Mouse (Mus musculus) neutrophil, adult 59 days (primary cell): ENCODE results near the gene Pdcd5. TPM values are rescaled to one million over a fixed set of nuclear protein-coding genes. Genes with fewer than 3 reads are reported as not detected.

ENCODE experiments used
- total RNA-seq, 2 experiments: library from RNA; stranded (reverse); gene quantifications; 1 replicate in 1 of 2; 2 replicates in 1 of 2; pipeline ENCODE4 v1.2.4; 2023

The Pdcd5 gene
- 10 to 100 TPM; 25.6 to 25.9 TPM for total RNA-seq

DNA sequence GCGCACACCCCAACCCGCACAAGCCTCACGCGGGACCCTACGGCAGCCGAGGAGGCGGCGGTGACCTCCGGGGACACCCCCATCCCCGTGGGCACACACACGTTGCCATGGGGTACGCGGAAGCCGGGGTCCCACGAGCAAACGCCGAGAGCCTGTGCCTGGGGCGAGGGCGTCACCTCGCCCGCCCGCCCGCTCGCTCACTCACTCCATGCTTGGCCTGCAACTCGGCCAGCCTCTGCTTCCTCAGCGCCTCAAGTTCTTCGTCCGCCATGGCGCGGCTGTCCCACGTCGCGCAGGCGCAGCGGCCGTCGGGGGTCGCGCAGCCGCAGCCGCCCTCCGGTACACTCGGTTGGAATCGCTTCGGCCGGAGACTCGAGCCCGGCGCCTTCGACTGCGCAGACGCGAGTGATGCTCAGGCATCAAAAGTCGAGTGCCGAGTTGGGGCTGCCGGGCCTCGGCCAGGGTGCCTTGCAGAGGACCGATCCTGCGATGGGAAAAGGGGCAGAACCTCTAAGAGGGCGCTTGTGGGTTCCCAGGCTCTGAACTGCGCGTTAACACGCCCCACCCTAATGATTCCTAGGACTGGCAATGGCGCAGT lies at the start of gene Pdcd5:
Gene Pdcd5, minus strand, starts transcription at position 421 of the 598 bp plus-strand sequence.

Other genes starting within 250 kb of the Pdcd5 start
- gene Slc7a9, start 198.7 kb downstream of the Pdcd5 start, total RNA-seq, result not detected
- gene Tdrd12, start 109.8 kb downstream of the Pdcd5 start, total RNA-seq, result not detected
- 10 to 100 TPM; 11.4 to 15.4 TPM for gene Nudt19, start 91.2 kb downstream of the Pdcd5 start, total RNA-seq
- under 1 TPM; 0.20 to 0.36 TPM for gene Rgs9bp, start 61.9 kb downstream of the Pdcd5 start, total RNA-seq
- gene Ankrd27, start 61.3 kb downstream of the Pdcd5 start, total RNA-seq, result 10 to 100 TPM; 31.6 to 31.7 TPM
- 10 to 100 TPM; 20.6 to 31.9 TPM for gene Dpy19l3, start 106.9 kb upstream of the Pdcd5 start, total RNA-seq
- 1 to 10 TPM; 5.0 to 5.2 TPM for gene Zfp507, start 155.5 kb upstream of the Pdcd5 start, total RNA-seq